Mouse (Mus musculus): ENCODE data around the gene Unkl. TPM values are rescaled to one million over a fixed set of nuclear protein-coding genes. Genes with fewer than 3 reads are reported as not detected.

The Unkl gene
- polyA plus RNA-seq, 1 experiment, result 38.3 TPM

GRCm38 (mm10) chr17:25256140-25256754, 68.0 kb downstream of the Unkl start, which contains the start of gene Baiap3:
Gene Baiap3, minus strand, starts transcription at chr17:25256364.
- WGBS, result 3% methylated on average over 35 of the region's 35 CpGs
- no peaks in the 10 kb centered on the region for H3K27me3 ChIP-seq (replicated peaks; ENCODE audit: control insufficient read depth, insufficient read depth, low read length)
- H3K36me3 ChIP-seq (ENCODE audit: control insufficient read depth, insufficient read depth, low read length), result no peaks in the 10 kb centered on the region
- TF ChIP-seq POLR2A (IDR thresholded peaks at IDR 0.05; ENCODE audit: low read depth, low read length) (no peak), CTCF (conservative IDR thresholded peaks at IDR 0.05; ENCODE audit: insufficient read depth, insufficient read length, low read depth, low read length) (no peak)
- DNase-seq, result no peak
- H3K27ac ChIP-seq (ENCODE audit: insufficient read depth, low read depth, low read length), result no peak within 1 kb of the TSS
- no peaks in the 10 kb centered on the region for H3K4me1 ChIP-seq (ENCODE audit: control insufficient read depth, insufficient read depth, low read length)
- H3K4me3 ChIP-seq (ENCODE audit: insufficient read depth, low read depth, low read length), result peak within 1 kb of the TSS; percentile 30

GRCm38 (mm10) chr17:25257804-25258261, 69.6 kb downstream of the Unkl start:
- 50% methylated on average over 6 of the region's 6 CpGs for WGBS
- Histone ChIP-seq H3K36me3 (ENCODE audit: control insufficient read depth, insufficient read depth, low read length) (no peaks in the 10 kb centered on the region; the same call in 1 of the 2 replicates), H3K4me1 (ENCODE audit: control insufficient read depth, insufficient read depth, low read length) (no peaks in the 10 kb centered on the region), H3K27ac (ENCODE audit: insufficient read depth, low read depth, low read length) (no peak overlapping the region; the same call in 1 of the 2 replicates), H3K4me3 (ENCODE audit: insufficient read depth, low read depth, low read length) (no peak overlapping the region), H3K27me3 (replicated peaks; ENCODE audit: control insufficient read depth, insufficient read depth, low read length) (no peaks in the 10 kb centered on the region)
- DNase-seq, result no peak
- TF ChIP-seq POLR2A (IDR thresholded peaks at IDR 0.05; ENCODE audit: low read depth, low read length) (no peak), CTCF (conservative IDR thresholded peaks at IDR 0.05; ENCODE audit: insufficient read depth, insufficient read length, low read depth, low read length) (no peak)

GRCm38 (mm10) chr17:25264453-25264852, 76.3 kb downstream of the Unkl start:
- no peak overlapping the region for H3K4me3 ChIP-seq (ENCODE audit: insufficient read depth, low read depth, low read length)
- peak; percentile 62 for DNase-seq
- TF ChIP-seq CTCF (conservative IDR thresholded peaks at IDR 0.05; ENCODE audit: insufficient read depth, insufficient read length, low read depth, low read length), result peak; percentile 59; the same call in 1 of the 2 replicates
- no peak for TF ChIP-seq POLR2A (IDR thresholded peaks at IDR 0.05; ENCODE audit: low read depth, low read length)
- no peaks in the 10 kb centered on the region for H3K27me3 ChIP-seq (replicated peaks; ENCODE audit: control insufficient read depth, insufficient read depth, low read length)
- H3K4me1 ChIP-seq (ENCODE audit: control insufficient read depth, insufficient read depth, low read length), result no peaks in the 10 kb centered on the region
- peaks cover 5% of the 10 kb centered on the region for H3K36me3 ChIP-seq (ENCODE audit: control insufficient read depth, insufficient read depth, low read length)
- WGBS, result 30% methylated on average over 3 of the region's 3 CpGs
- no peak overlapping the region for H3K27ac ChIP-seq (ENCODE audit: insufficient read depth, low read depth, low read length)

- WGBS, result 43% methylated on average over 2 of the region's 2 CpGs
- TF ChIP-seq POLR2A (IDR thresholded peaks at IDR 0.05; ENCODE audit: low read depth, low read length) (no peak), CTCF (conservative IDR thresholded peaks at IDR 0.05; ENCODE audit: insufficient read depth, insufficient read length, low read depth, low read length) (no peak)
- no peak overlapping the region for H3K27ac ChIP-seq (ENCODE audit: insufficient read depth, low read depth, low read length)
- peaks cover 19% of the 10 kb centered on the region for H3K4me1 ChIP-seq (ENCODE audit: control insufficient read depth, insufficient read depth, low read length)
- H3K27me3 ChIP-seq (replicated peaks; ENCODE audit: control insufficient read depth, insufficient read depth, low read length), result no peaks in the 10 kb centered on the region
- no peak overlapping the region for H3K4me3 ChIP-seq (ENCODE audit: insufficient read depth, low read depth, low read length)
- no peak for DNase-seq
- H3K36me3 ChIP-seq (ENCODE audit: control insufficient read depth, insufficient read depth, low read length), result peaks cover 5% of the 10 kb centered on the region
Observed at GRCm38 (mm10) chr17:25270795-25271335, 82.7 kb downstream of the Unkl start.

DNA sequence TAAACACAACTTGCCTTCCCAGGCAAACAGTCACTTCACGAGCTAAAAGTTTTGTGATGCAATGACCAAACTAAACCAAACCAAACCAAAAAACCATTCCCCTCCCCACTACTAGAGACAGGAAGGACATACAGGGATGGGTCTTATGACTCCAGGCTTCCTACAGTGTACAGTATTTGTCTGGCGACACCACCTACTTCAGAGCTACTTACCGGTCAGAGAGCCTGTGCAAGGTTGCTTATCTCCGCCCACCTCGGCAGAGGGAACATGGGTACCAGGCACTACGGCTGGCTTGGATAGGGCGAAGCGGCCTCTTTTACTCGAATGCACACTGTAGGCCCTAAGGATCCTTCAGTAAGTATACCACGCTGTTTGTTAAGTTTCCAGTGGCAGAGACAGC, 84.1 kb downstream of the Unkl start:
- peak; percentile 50 for DNase-seq
- under 1% methylated on average over 10 of the region's 10 CpGs for WGBS
- Histone ChIP-seq H3K27ac (ENCODE audit: insufficient read depth, low read depth, low read length) (0 out of 2 replicates have a peak overlapping the region, but pooled peaks have one; percentile 21), H3K4me1 (ENCODE audit: control insufficient read depth, insufficient read depth, low read length) (peaks cover 19% of the 10 kb centered on the region), H3K27me3 (replicated peaks; ENCODE audit: control insufficient read depth, insufficient read depth, low read length) (no peaks in the 10 kb centered on the region), H3K4me3 (ENCODE audit: insufficient read depth, low read depth, low read length) (peak overlapping the region; percentile 97), H3K36me3 (ENCODE audit: control insufficient read depth, insufficient read depth, low read length) (peaks cover 4% of the 10 kb centered on the region; the same call in 1 of the 2 replicates)
- no peak for TF ChIP-seq POLR2A (IDR thresholded peaks at IDR 0.05; ENCODE audit: low read depth, low read length)
- TF ChIP-seq CTCF (conservative IDR thresholded peaks at IDR 0.05; ENCODE audit: insufficient read depth, insufficient read length, low read depth, low read length), result no peak

DNA sequence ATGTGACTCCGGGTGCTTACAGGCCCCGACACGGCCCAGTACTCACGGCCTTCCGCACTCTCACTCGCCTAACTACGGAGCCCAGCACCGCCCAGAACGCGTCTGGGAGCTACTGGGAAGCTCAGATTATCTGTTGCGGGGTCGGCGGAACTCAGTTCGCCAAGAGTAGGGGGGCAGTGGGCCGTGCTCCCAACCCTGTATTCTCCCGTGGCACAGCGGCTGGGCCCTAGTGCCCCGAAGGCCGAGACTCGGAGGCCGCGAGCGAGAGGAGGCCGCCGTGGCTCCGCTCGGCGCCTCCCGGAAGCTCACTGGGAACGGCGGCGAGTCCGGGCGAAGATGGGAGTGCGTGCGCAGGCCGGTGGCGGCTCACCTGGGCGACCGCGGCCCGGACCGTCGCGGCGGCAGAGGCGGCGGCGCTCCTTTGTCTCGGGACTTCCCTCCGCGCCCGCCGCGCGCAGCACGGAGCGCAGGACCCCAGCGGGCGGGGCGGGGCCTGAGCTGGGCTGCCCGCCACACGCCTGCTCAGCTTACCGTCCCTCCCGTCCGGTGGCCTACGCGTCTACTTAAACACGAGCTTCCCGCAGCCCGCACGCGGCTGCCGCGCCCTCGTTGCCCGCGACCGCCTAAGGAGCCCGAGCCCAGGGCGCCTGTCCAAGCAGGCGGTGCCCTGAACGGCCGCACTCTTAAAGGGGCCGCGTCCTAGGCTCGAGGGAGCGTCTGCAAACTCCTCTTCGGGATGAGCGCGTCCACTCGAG, 84.9 kb downstream of the Unkl start:
- Histone ChIP-seq H3K27me3 (replicated peaks; ENCODE audit: control insufficient read depth, insufficient read depth, low read length) (no peaks in the 10 kb centered on the region), H3K27ac (ENCODE audit: insufficient read depth, low read depth, low read length) (peak overlapping the region; percentile 100), H3K4me1 (ENCODE audit: control insufficient read depth, insufficient read depth, low read length) (peaks cover 19% of the 10 kb centered on the region), H3K36me3 (ENCODE audit: control insufficient read depth, insufficient read depth, low read length) (no peaks in the 10 kb centered on the region; the same call in 1 of the 2 replicates), H3K4me3 (ENCODE audit: insufficient read depth, low read depth, low read length) (peak overlapping the region; percentile 97)
- no peak for TF ChIP-seq CTCF (conservative IDR thresholded peaks at IDR 0.05; ENCODE audit: insufficient read depth, insufficient read length, low read depth, low read length)
- no peak for TF ChIP-seq POLR2A (IDR thresholded peaks at IDR 0.05; ENCODE audit: low read depth, low read length)
- DNase-seq, result peak; percentile 57
- 1% methylated on average over 92 of the region's 92 CpGs for WGBS

Data from kidney, adult 2 months (tissue).